Mouse (Mus musculus) thymus, postnatal 36 days (tissue): ENCODE data around the gene Klhl21.
A peak's percentile ranks its signal among the peaks of the same experiment; 100 is the strongest.

ENCODE experiments used
- DNase-seq, 2 experiments: peaks; one replicate each; pipeline ENCODE4 v3.0.0; 2022; ENCODE audit warnings: mixed read lengths in 2 of 2

Klhl21 gene

DNA sequence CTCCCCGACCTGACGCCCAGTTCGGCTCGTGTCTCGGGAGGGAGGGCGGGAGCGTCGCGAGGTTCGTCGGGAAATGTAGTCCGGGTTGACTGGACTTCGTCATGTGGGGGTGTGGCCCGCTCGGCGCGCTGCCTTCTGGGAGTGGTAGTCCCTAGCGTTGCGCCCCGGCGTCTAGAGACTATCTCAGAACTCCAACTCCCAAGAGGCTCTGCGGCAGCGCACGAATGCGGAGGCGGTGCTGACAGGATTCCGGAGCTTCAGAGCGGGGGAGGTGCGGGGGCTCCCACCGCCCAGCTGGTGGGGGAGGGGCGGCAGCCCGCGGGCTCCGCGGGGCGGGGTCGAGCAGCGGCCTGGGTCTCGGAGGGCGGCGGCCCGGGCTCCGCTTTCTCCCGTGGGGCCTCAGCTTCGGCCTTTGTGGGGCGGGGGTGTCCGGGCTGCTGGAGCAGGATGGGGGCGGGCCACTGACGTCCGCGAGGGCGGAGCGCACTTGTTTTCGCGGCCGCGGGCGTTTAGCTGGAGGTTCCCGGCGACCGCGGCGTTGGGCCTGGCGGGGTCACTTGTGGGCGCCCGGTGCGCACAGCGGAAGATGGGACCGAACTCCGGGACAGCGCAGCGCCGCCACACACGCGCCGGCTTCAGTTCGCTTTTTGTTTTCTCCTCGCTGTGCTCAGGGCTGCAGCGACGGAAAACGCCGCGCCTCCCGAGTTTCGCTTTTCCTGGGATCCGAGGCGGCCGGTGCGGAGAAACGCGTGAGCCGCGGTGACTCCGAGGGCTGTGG is 12.2 kb upstream of the Klhl21 start, which contains the start of gene Phf13:
Phf13 (minus strand) TSS at position 86 of the 778 bp plus-strand sequence.
- DNase-seq = peak; percentile 98 to 99

DNA sequence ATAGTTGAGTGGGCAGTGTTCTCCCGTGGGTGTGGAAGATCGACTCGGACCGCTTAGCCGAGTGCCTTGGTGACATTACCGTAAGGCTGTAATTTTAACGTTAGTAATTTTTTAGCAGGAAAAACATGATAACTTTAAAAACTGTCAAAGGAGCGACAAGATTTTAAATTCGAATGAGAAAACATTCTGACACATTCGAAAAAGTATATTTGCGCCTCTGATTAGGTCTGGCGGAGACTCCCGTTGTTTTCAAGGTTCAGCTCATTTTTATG is 11.7 kb upstream of the Klhl21 start:
- DNase-seq = no peak

DNA sequence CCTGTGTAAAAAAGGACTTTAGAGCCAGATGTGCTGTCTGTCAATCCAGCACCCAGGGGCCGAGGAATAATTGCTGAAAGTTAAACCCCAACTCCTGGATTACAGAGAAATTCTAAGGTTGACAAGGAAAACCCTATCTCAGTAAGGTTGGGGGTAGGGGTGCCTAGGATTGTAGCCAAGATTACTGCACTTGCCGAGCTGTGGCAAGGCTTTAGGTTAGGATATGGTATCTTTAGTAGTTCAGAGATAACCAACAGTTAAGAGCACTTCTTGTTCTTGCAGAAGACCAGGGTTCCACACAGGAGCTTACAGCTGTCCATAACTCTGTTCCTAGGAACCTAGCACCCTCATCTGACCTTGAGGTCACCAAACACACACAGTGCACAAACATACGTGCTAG is 10.9 kb upstream of the Klhl21 start:
- no peak for DNase-seq

DNA sequence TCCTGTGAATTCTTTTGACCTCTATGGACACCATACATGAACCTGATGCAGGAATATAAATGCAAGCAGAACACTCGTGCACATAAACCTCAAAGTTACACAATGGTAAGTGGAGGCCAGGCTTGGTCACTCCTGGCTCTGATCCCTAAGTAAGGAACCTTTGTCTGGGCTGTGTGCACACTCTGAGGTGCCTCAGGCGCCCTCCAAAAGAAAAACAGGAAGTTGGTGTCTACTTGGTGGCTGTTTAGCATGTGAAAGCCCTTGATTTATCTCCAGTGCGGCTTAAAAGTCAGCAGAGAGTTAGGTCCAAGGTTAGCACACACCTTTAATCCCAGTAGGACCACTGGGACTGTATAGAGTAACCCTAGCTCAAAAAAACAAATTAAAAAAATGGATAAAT is 9.1 kb upstream of the Klhl21 start:
- DNase-seq = no peak

DNA sequence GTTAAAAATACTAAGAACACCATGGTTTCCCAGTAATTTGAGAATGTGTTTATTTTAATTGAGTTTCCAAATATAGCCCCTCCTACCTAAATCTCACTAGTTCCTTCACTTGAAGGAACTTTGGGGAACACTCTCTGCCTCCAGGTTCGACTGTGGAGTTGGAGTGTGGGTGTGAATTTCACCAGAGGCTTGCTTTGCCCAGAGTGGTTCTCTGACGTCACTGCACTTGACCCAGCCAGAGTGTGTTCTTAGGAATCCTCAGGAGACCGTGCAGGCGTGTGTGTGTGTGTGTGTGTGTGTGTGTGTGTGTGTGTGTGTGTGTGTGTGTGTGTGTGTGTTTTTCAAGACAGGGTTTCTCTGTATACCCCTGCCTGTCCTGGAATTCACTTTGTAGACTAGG is 7.7 kb upstream of the Klhl21 start:
- no peak for DNase-seq

DNA sequence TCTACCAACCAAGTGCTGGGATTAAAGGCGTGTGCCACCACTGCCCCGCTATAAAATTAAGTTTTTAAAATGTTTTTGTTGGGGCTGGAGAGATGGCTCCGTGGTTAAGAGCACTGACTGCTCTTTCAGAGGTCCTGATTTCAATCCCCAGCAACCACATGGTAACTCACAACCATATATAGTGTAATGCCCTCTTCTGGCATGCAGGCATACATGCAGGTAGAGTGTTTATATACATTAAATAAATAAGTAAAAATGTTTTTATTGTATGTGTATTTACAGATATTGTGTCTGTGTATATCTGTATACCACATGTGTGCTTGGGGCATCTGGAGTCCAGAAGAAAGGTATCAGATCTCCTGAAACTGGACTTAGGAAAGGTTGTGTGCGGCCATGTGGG is 7.3 kb upstream of the Klhl21 start:
- DNase-seq = no peak

DNA sequence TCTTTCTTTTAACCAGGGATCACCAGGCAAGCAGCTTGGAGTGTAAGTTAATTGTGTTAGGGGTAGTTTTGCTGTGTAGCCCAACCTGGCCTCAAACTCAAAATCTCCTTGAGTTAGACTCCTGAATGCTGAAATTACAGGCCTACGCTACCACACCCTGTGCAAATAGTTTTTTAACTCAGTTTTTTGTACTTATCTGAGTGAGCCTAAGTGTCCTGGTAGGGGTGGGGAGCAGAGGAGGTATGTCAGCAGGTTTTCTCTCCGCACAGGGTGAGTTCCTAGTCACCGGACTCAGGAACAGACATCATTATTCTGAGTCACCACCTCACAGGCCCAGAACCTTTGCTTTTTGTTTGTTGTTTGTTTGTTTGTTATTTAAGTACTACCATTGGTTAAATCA is 6.5 kb upstream of the Klhl21 start:
- no peak for DNase-seq

DNA sequence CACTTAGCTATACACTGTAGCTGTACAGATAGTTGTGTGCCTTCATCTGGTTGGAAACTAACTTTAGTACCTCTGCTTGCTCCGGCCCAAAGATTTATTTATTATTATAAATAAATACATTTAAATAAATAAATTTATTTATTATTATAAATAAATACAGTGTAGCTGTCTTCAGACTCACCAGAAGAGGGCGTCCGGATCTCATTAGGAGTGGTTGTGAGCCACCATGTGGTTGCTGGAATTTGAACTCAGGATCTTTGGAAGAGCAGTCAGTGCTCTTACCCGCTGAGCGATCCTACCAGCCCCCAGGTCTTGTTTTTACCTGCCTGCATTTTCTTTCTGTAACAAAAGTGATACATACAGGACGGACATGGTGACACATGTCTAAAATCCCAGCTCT is 2.5 kb upstream of the Klhl21 start:
- DNase-seq = no peak

DNA sequence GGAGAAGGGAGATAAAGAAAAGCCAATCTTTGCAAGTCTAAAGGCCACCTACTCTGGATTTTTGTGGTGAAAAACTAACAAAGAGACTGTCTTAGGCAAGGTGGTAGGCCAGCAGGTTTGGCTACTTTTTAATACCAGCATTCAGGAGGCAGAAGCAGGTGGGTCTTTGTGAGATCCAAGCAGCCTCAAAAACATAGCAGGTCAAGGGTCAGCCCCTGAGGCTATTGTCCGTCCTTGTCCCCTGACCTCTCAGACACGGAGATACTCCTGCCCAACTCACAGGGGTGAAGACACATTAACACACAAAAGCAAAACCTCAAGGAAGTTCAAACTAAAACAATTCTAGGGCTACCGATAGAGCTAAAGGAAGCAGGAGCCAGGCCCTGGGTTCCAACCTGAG is 1.8 kb upstream of the Klhl21 start:
- no peak for DNase-seq

DNA sequence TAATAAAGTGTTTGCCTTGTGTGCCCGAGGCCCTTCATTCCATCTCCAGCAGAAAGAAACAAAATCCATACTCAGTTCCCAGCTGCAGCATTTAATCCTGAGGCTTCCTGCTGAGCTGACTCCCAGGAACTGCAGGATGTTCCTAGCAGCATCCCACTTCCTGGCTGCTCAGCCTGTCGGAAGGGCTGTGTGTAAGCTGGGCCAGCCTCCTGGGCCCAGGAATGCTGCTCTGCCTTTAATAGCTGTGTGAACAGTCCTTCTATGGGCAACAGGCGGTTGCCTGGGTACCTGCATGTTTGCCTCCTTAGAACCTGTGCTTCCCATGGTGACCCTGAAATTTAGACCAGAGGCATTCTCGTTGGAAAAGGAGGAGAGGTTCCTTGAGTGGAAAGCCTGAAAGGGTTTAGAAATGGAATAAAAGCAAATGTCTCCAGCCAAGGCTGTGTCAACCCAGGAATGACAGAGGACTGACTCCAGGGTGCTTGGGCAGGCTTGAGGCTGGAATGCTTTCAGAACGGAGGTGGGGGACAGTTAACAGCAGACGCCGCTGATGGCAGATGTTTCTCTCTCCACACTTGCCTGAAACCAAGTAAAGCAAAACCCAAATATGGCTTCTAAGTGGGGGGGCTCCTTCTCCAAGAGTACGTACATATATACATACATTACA is 989 bp upstream of the Klhl21 start:
- DNase-seq = no peak

DNA sequence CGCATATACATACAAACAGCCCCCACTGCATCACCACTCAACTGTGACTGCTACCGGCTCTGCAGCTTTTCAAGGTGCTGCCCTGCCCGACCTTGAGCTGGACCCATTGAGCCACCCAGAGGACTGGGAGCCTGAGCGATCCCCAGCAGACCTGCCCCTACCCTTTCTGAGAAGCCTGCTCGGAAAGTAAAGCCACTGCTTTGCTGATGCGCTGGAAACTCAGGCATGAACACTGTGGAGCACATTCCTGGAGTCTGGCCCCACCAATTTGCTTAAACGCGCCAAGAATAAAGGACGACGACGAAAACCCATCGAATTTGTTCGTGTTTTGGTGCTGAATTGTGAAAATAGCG is 479 bp upstream of the Klhl21 start:
- no peak for DNase-seq

DNA sequence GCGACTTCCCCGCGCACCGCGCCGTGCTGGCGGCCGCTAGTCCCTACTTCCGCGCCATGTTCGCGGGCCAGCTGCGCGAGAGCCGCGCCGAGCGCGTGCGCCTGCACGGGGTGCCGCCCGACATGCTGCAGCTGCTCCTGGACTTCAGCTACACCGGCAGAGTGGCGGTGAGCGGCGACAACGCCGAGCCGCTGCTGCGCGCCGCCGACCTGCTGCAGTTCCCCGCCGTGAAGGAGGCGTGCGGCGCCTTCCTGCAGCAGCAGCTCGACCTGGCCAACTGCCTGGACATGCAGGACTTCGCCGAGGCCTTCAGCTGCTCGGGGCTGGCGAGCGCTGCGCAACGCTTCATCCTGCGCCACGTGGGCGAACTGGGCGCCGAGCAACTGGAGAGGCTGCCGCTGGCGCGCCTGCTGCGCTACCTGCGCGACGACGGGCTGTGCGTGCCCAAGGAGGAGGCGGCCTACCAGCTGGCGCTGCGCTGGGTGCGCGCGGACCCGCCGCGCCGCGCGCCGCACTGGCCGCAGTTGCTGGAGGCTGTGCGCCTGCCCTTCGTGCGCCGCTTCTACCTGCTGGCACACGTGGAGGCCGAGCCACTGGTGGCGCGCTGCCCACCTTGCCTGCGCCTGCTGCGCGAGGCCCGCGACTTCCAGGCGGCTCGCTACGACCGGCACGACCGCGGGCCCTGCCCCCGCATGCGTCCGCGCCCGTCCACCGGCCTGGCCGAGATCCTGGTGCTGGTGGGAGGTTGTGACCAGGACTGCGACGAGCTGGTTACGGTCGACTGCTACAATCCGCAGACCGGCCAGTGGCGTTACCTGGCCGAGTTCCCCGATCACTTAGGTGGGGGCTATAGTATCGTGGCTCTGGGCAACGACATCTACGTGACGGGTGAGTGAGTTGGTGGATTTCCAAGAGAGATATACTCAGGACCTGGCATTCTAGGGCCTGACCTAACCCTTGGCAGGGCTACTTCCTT is 761 bp downstream of the Klhl21 start:
- DNase-seq = peak; percentile 54 to 64

DNA sequence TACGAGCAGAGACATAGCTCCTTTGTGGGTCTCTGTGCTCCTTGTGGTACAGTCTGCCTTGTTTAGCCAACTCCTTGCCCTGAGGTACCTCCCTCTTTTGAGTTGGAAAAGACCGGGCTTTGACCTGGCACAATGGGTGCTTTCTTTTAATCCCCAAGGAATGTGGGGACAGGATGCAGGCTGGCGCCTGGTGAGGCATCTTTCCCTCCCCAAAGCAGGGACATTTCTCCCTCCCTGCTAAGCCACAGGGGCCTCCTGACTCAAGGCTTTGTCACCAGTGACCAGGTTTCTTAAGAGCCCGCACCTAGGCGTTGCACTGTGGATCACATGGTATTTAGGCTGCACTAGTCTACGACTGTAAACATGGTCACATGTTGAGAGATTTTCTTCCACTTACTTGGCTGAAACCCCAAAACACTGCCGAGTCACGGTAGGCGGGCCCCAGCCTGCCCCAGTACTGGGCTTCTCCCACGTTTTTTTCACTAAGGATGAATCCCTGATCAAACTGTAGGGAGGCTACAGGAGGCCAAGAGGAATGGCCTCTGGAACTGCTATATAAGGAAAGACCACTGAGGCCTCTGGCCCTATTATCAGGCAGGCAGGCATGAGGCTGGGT is 1.6 kb downstream of the Klhl21 start:
- DNase-seq = no peak

DNA sequence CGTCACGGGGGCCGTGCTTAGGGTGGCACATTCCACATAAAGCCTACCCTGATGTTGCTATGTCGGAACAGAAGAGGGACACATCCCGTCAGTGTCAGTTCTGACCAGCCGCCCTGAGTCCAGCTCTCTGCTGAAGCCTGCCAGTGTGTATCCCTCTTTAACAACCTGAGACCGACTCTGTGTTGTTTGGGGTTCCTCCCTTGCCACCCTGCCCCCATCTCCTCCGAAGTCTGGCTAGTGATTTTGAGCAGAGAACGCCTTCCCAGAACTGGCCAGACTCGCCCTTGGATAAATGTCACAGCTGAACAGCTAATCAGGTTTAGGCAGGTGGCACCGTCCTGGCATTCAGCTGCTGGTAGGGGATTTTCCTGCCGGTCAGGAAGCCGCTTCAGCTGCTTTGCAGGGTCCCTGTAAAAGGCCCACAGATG is 2.1 kb downstream of the Klhl21 start:
- no peak for DNase-seq

DNA sequence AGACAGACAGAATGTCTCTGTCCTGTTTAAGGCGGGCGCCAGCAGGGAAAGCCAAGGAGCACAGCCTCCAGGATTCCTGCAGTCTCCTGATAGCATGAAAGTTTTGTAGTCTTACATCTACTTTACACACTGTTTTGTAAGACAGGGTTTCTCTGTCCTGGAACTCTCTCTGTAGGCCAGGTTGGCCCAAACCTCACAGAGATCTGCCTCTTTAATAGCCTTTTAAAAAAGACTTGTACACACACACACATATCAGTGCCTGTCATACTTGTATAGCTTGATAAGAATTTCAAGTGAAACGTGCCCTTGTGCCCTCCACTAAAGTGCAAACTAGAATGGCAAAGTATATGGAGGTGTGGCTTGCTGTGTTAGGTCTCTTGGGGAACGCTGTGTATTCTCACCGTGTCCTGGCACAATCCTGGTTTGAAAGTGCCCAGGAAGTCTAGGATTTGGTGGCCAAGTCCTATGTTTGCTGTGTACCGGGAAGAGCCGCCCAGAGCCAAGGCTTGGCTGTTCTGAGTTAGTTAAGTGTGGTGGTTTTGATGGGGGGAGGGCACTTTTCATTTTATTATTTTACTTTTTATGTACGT is 2.7 kb downstream of the Klhl21 start:
- DNase-seq = no peak

DNA sequence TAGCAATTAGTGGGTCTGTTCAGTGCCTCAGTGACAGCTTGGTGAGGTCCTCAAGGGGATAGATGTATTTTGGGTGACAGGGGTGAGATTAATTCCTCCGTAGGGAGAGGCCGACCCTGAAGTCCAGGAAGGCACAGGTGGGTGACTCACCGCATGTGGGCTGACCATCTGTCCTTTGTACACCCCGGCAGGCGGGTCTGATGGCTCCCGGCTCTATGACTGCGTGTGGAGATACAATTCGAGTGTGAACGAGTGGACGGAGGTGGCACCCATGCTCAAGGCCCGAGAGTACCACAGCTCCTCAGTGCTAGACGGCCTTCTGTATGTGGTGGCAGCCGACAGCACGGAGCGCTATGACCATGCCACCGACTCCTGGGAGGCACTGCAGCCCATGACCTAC is 3.5 kb downstream of the Klhl21 start:
- DNase-seq = no peak

DNA sequence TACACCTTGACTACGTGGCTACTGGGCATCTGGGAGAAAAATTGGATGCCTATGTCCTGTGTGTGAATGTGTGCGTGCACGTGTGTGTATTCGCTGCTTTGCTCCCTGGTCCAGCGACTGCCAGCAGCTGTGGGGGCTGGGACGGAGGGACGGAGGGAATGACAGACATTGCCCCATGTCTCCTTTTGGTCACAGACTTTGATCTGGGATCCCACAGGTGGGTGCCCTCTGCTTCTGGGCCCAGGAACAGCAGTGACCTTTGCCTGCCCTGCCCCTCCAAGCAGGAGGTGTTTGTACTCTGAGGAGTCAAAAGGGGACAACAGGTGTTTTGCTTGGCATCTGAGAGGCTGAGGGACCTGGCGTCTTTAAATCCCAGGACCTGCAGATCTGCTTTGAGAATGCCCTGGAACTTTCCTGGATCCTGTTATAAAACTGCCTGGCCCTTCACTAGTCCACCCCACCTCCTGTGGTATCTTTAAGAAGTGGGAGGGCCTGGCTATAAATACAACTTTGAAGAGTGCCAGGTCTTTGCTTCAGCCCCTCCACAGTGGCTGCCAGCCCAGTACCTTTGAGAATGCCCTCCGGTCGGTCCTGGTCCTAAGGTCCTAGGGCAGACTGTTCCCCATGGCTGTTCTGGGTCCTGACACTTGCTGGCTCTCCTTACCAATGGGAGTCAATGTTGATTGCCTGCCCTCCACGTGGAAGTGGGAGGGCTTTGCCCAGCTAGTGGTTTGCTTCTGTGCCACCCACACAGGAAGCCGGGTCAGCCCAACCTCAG is 4.6 kb downstream of the Klhl21 start:
- DNase-seq = no peak

DNA sequence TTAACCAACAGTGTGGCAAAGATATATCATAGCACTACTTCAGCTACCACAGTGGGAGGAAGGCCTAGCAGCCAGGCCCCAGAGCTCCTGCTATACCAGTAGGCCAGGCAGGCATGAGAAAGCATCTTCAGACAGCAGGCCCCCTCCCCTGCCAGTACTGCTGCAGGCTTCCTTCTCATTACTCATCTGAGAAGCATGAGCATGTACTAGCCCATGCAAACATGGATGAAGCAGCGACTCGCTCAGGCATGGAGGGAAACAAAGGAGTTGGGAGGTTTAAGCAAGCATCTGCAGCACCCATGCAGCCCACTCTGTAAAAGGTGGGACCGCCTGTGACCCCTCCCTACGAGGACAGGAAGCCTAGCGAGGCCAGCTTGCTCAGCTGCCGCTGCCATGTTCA is 10.5 kb downstream of the Klhl21 start:
- DNase-seq = no peak

DNA sequence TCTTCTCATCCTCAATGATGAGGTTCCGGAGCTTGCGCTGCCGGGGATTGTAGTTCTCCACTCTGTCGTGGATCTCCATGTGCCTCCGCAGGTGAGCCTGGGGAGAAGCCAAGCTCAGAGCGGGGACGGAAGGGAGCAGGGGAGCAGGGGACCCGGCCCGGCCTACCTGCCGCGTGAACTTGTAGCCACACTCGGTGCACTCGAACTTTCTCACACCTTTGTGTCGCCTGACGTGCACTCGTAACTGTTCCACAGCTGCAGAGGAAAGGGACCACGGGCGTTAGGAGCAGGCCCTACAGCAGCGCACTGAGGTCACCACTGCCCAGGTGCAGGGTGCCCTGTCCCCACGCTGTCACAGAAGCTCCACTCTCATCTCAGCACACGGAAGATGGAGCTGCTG is 11.4 kb downstream of the Klhl21 start:
- no peak for DNase-seq

DNA sequence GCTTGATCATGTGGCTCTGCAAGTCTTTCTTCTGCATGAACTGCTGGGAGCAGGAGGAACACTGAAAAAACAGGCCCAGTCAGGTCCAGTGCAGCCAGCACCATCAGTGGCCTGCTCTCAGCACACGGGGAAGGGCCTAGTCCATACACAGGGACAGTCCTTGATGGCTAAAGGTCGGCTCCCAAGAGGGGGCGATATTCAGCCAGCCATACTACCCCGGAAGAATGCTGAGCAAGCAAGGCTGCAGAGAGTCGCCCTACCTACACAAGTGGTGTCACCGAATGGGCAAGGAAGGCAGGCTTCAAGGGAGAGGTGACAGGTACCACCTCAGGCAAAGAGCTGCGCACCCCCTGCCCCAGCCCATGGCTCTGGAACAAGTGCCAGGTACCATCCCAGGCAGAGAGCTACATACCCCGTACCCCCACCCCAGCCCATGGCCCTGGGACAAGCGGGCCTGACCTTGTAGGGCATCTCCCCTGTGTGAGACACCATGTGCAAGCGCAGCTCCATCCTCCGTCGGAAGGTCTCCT is 13.0 kb downstream of the Klhl21 start:
- no peak for DNase-seq

DNA sequence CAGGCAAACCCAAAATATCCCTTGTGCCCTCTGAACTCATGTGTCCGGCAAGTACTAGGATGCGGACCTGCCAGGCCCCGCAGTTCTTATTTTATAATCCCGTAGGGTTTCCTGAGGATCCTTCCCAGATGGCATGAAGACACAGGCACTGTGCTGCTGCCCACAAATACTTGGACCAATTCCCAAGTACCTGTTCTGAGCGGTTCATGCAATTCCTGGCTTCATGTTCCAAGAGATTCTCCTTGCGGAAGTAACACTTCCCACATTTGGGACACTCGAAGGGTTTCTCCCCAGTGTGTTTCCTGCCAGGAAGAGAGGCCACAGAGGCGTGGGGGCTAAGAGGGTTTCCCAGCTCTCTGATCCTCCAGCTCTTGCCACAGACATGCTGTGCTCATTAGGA is 13.9 kb downstream of the Klhl21 start:
- DNase-seq = no peak

DNA sequence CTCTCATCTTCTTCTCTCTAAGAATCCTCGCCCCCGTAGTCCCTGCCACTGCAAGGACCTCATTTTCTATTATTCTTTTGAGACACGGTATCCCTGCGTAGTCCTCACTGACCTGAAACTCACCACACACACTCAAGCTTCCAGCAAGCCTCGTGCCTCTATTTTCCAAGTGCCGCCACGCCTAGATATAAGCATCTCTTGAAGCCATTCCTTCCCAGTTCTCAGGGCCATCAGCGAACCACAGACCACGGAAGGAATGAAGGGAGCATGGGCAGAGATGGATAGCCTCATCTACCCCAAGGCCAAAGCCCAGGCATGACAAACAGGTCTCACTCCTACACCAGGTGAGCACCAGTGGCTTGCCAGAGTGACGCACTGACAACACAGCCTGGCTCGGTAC is 15.9 kb downstream of the Klhl21 start:
- DNase-seq = no peak
